Mouse (Mus musculus) midbrain, postnatal 0 days (tissue): ENCODE measurements around the gene Ptpro. TPM values are rescaled to one million over a fixed set of nuclear protein-coding genes. Genes with fewer than 3 reads are reported as not detected.

Experiments used
- ATAC-seq: fragments of 200-750 bp; cut with Nextera tagmentation; 2 replicates; pipeline ENCODE4 v1.8.0; 2017; ENCODE audit warnings: moderate number of reproducible peaks, mild to moderate bottlenecking, moderate TSS enrichment, moderate library complexity; ENCODE audit not compliant: low FRiP score
- DNase-seq: peaks from one replicate; pipeline ENCODE4 v3.0.0-alpha.2; 2015; ENCODE audit warnings: low spot score
- H3K27ac ChIP-seq: fragments of 300-500 bp; sonication (generic); 2 replicates; pipeline ENCODE4 v1.5.1; 2014; ENCODE audit warnings: low read depth, mild to moderate bottlenecking, low read length, mixed read lengths
- H3K27me3 ChIP-seq: fragments of 300-500 bp; sonication (generic); 2 replicates; pipeline ENCODE4 v1.6.1; 2014; ENCODE audit warnings: low read length, control low read depth, mixed read lengths; ENCODE audit not compliant: insufficient read depth
- H3K36me3 ChIP-seq: fragments of 300-500 bp; sonication (generic); 2 replicates; pipeline ENCODE4 v1.6.1; 2014; ENCODE audit warnings: low read length, control low read depth, mixed read lengths; ENCODE audit not compliant: insufficient read depth
- H3K4me1 ChIP-seq: fragments of 300-500 bp; sonication (generic); 2 replicates; pipeline ENCODE4 v1.6.1; 2014; ENCODE audit warnings: mild to moderate bottlenecking, control low read depth, antibody characterized with exemption, low read length, mixed read lengths; ENCODE audit not compliant: insufficient read depth
- H3K4me2 ChIP-seq: fragments of 300-500 bp; sonication (generic); 2 replicates; pipeline ENCODE4 v1.6.1; 2014; ENCODE audit warnings: low read depth, mild to moderate bottlenecking, low read length, mixed read lengths; ENCODE audit not compliant: poor library complexity, severe bottlenecking
- H3K4me3 ChIP-seq: fragments of 300-500 bp; sonication (generic); 2 replicates; pipeline ENCODE4 v1.5.1; 2014; ENCODE audit warnings: low read depth, mild to moderate bottlenecking, low read length, moderate library complexity
- H3K9ac ChIP-seq: fragments of 300-500 bp; sonication (generic); replicated peaks from 2 replicates; pipeline ENCODE4 v1.6.1; 2014; ENCODE audit warnings: mild to moderate bottlenecking, low read length, moderate library complexity, mixed read lengths; ENCODE audit not compliant: poor library complexity, severe bottlenecking
- H3K9me3 ChIP-seq: fragments of 300-500 bp; sonication (generic); 2 replicates; pipeline ENCODE4 v1.6.1; 2016; ENCODE audit warnings: low read length, control low read depth
- CTCF ChIP-seq: IDR thresholded peaks from 2 replicates; pipeline ENCODE4 v1.5.1; 2016; ENCODE audit warnings: antibody characterized with exemption, mild to moderate bottlenecking
- WGBS: fragments of 180-500 bp; shearing (Covaris S2); extraction: QIAGEN DNeasy Blood & Tissue Kit; methylation state at CpG from one replicate; pipeline ENCODE4 v1.1.7; 2014; 5-methylcytosine and 5-hydroxymethylcytosine counted together
- polyA plus RNA-seq: library from polyadenylated mRNA; unstranded; fragments of >200 nt; fragmentation: Nextera tagmentation; extraction: Ambion mirVana; gene quantifications from 2 replicates; pipeline ENCODE4 v1.2.1, GENCODE M21; 2015
- total RNA-seq: library from RNA; depleted of rRNA; stranded (reverse); fragments of >200 nt; gene quantifications from 2 replicates; pipeline ENCODE4 v1.2.3, GENCODE M21; 2014

Ptpro gene
- total and polyA plus RNA-seq, 2 experiments from 2014 or later: 58.7 to 122 TPM

- Histone ChIP-seq H3K9me3 (no peaks in the 10 kb centered on the region), H3K36me3 (no peaks in the 10 kb centered on the region), H3K4me2 (no peak overlapping the region), H3K27ac (no peak overlapping the region), H3K4me3 (no peak overlapping the region), H3K27me3 (no peaks in the 10 kb centered on the region), H3K4me1 (no peaks in the 10 kb centered on the region), H3K9ac (no peak overlapping the region)
- TF ChIP-seq CTCF: no peak
- 67% methylated on average over 5 of the region's 5 CpGs for whole genome bisulfite sequencing
- DNase-seq: no peak
- ATAC-seq: no peak
Observed at GRCm38 (mm10) chr6:137343688-137344441, 91.7 kb downstream of the Ptpro start.

- no peak for TF ChIP-seq CTCF
Observed at GRCm38 (mm10) chr6:137360166-137360565, 108.0 kb downstream of the Ptpro start.

GRCm38 (mm10) chr6:137362216-137362615, 110.1 kb downstream of the Ptpro start:
- ATAC-seq: peak; percentile 80
- H3K27me3 ChIP-seq: no peaks in the 10 kb centered on the region
- no peak for TF ChIP-seq CTCF
- H3K4me3 ChIP-seq: no peak overlapping the region
- no peak overlapping the region for H3K4me2 ChIP-seq
- peak overlapping the region; percentile 32 for H3K27ac ChIP-seq
- 0 out of 2 replicates have a peak, but pooled peaks cover 3% of the 10 kb centered on the region for H3K4me1 ChIP-seq
- H3K9me3 ChIP-seq: no peaks in the 10 kb centered on the region
- whole genome bisulfite sequencing: 46% methylated on average over 8 of the region's 8 CpGs
- H3K9ac ChIP-seq: no peak overlapping the region
- H3K36me3 ChIP-seq: no peaks in the 10 kb centered on the region
- peak; percentile 70 for DNase-seq

More at GRCm38 (mm10) chr6:137360166-137360565, 108.0 kb downstream of the Ptpro start:
- Histone ChIP-seq H3K9ac (no peak overlapping the region), H3K9me3 (no peaks in the 10 kb centered on the region), H3K27ac (no peak overlapping the region), H3K27me3 (no peaks in the 10 kb centered on the region), H3K4me3 (no peak overlapping the region), H3K36me3 (no peaks in the 10 kb centered on the region), H3K4me1 (0 out of 2 replicates have a peak, but pooled peaks cover 3% of the 10 kb centered on the region), H3K4me2 (no peak overlapping the region)
- no peak for ATAC-seq
- DNase-seq: no peak
- WGBS: 75% methylated on average over 7 of the region's 7 CpGs

GRCm38 (mm10) chr6:137364681-137365080, 112.6 kb downstream of the Ptpro start:
- no peak overlapping the region for H3K4me2 ChIP-seq

GRCm38 (mm10) chr6:137365637-137366036, 113.5 kb downstream of the Ptpro start:
- no peak for ATAC-seq
- no peaks in the 10 kb centered on the region for H3K27me3 ChIP-seq
- 85% methylated on average over 2 of the region's 2 CpGs for WGBS
- H3K4me3 ChIP-seq: no peak overlapping the region
- peak; percentile 45 for TF ChIP-seq CTCF
- H3K4me1 ChIP-seq: 0 out of 2 replicates have a peak, but pooled peaks cover 3% of the 10 kb centered on the region
- H3K27ac ChIP-seq: no peak overlapping the region
- no peak for DNase-seq
- no peaks in the 10 kb centered on the region for H3K36me3 ChIP-seq
- no peak overlapping the region for H3K9ac ChIP-seq
- no peak overlapping the region for H3K4me2 ChIP-seq
- H3K9me3 ChIP-seq: no peaks in the 10 kb centered on the region

More at GRCm38 (mm10) chr6:137364681-137365080, 112.6 kb downstream of the Ptpro start:
- TF ChIP-seq CTCF: no peak
- ATAC-seq (0 out of 2 replicates have a peak, but pooled peaks have one; percentile 45), DNase-seq (peak; percentile 94)
- 41% methylated on average over 5 of the region's 5 CpGs for WGBS
- H3K27ac ChIP-seq: no peak overlapping the region
- H3K4me1 ChIP-seq: 0 out of 2 replicates have a peak, but pooled peaks cover 3% of the 10 kb centered on the region
- H3K9ac ChIP-seq: no peak overlapping the region
- no peak overlapping the region for H3K4me3 ChIP-seq
- H3K9me3 ChIP-seq: no peaks in the 10 kb centered on the region
- no peaks in the 10 kb centered on the region for H3K36me3 ChIP-seq
- H3K27me3 ChIP-seq: no peaks in the 10 kb centered on the region

- Histone ChIP-seq H3K36me3 (no peaks in the 10 kb centered on the region), H3K4me2 (no peak overlapping the region), H3K4me3 (no peak overlapping the region), H3K9me3 (no peaks in the 10 kb centered on the region), H3K27me3 (no peaks in the 10 kb centered on the region), H3K4me1 (no peaks in the 10 kb centered on the region), H3K27ac (no peak overlapping the region), H3K9ac (no peak overlapping the region)
- no peak for TF ChIP-seq CTCF
- DNase-seq: no peak
- WGBS: 55% methylated on average over 8 of the region's 8 CpGs
- ATAC-seq: no peak
Observed at GRCm38 (mm10) chr6:137370745-137371144, 118.6 kb downstream of the Ptpro start.
